Mouse (Mus musculus): ENCODE results near the gene Cers6. TPM values are rescaled to one million over a fixed set of nuclear protein-coding genes. Genes with fewer than 3 reads are reported as not detected.

Cers6 gene
- polyA plus RNA-seq, 1 experiment from 2014 or later = 55.0 TPM

DNA sequence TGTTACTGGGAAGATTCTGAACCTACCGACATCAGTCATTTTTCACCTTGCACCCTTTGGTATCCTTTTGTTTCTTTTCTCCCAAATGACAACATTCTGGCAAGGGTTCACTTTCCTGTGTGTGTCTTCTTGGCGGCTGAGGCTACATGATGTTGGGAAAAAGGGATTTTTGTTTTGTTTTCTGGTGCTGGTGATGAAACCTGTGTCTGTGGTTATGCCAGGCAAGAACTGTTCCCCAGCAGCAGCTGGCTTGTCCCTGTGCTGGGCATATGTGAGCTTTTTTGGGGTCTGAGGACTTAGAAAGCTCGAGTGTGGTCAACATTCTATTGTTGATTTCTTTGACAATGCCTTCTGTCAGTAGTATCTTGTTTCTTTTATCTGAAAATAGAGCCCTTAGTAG is 45.7 kb downstream of the Cers6 start:
- ATAC-seq (replicated peaks) = no peak
- Histone ChIP-seq H3K4me1 (peaks cover 6% of the 10 kb centered on the region; the same call in 1 of the 2 replicates), H3K27ac (replicated peaks) (no peak overlapping the region), H3K4me3 (no peak overlapping the region), H3K9ac (replicated peaks) (no peak overlapping the region), H3K4me2 (replicated peaks) (no peak overlapping the region), H3K9me3 (no peaks in the 10 kb centered on the region), H3K27me3 (no peaks in the 10 kb centered on the region), H3K36me3 (no peaks in the 10 kb centered on the region)
- 84% methylated on average over 3 of the region's 3 CpGs for WGBS

GRCm38 (mm10) chr2:68907721-68908463 is 46.7 kb downstream of the Cers6 start:
- H3K4me3 ChIP-seq = no peak overlapping the region
- H3K27ac ChIP-seq (replicated peaks) = no peak overlapping the region
- H3K36me3 ChIP-seq = no peaks in the 10 kb centered on the region
- H3K9me3 ChIP-seq = no peaks in the 10 kb centered on the region
- WGBS = 81% methylated on average over 11 of the region's 11 CpGs
- no peak for ATAC-seq (replicated peaks)
- H3K27me3 ChIP-seq = no peaks in the 10 kb centered on the region
- no peak overlapping the region for H3K9ac ChIP-seq (replicated peaks)
- 0 out of 2 replicates have a peak, but pooled peaks cover 2% of the 10 kb centered on the region for H3K4me1 ChIP-seq
- no peak overlapping the region for H3K4me2 ChIP-seq (replicated peaks)

- no peak for ATAC-seq (replicated peaks)
- no peaks in the 10 kb centered on the region for H3K36me3 ChIP-seq
- no peak overlapping the region for H3K27ac ChIP-seq (replicated peaks)
- no peak overlapping the region for H3K4me2 ChIP-seq (replicated peaks)
- H3K4me1 ChIP-seq = 0 out of 2 replicates have a peak, but pooled peaks cover 2% of the 10 kb centered on the region
- no peak overlapping the region for H3K9ac ChIP-seq (replicated peaks)
- H3K9me3 ChIP-seq = no peaks in the 10 kb centered on the region
- H3K4me3 ChIP-seq = no peak overlapping the region
- 82% methylated on average over 7 of the region's 7 CpGs for WGBS
- H3K27me3 ChIP-seq = no peaks in the 10 kb centered on the region
These were observed 49.5 kb downstream of the Cers6 start for GRCm38 (mm10) chr2:68910727-68911126.

GRCm38 (mm10) chr2:68911587-68912483 is 50.6 kb downstream of the Cers6 start:
- peak; percentile 38; the same call in 1 of the 2 replicates for ATAC-seq (replicated peaks)
- H3K9ac ChIP-seq (replicated peaks) = no peak overlapping the region
- WGBS = 90% methylated on average over 12 of the region's 12 CpGs
- H3K4me2 ChIP-seq (replicated peaks) = no peak overlapping the region
- H3K4me3 ChIP-seq = no peak overlapping the region
- no peaks in the 10 kb centered on the region for H3K27me3 ChIP-seq
- no peak overlapping the region for H3K27ac ChIP-seq (replicated peaks)
- no peaks in the 10 kb centered on the region for H3K9me3 ChIP-seq
- 0 out of 2 replicates have a peak, but pooled peaks cover 2% of the 10 kb centered on the region for H3K4me1 ChIP-seq
- no peaks in the 10 kb centered on the region for H3K36me3 ChIP-seq

GRCm38 (mm10) chr2:68915742-68916141 is 54.5 kb downstream of the Cers6 start:
- no peak overlapping the region for H3K4me2 ChIP-seq (replicated peaks)
- no peak overlapping the region for H3K27ac ChIP-seq (replicated peaks)
- no peaks in the 10 kb centered on the region for H3K27me3 ChIP-seq
- 0 out of 2 replicates have a peak, but pooled peaks cover 2% of the 10 kb centered on the region for H3K4me1 ChIP-seq
- no peaks in the 10 kb centered on the region for H3K9me3 ChIP-seq
- H3K36me3 ChIP-seq = no peaks in the 10 kb centered on the region
- no peak overlapping the region for H3K9ac ChIP-seq (replicated peaks)
- ATAC-seq (replicated peaks) = no peak
- no peak overlapping the region for H3K4me3 ChIP-seq

GRCm38 (mm10) chr2:68916299-68916698 is 55.1 kb downstream of the Cers6 start:
- Histone ChIP-seq H3K4me3 (no peak overlapping the region), H3K9ac (replicated peaks) (no peak overlapping the region), H3K36me3 (no peaks in the 10 kb centered on the region), H3K4me2 (replicated peaks) (no peak overlapping the region), H3K4me1 (0 out of 2 replicates have a peak, but pooled peaks cover 2% of the 10 kb centered on the region), H3K27ac (replicated peaks) (no peak overlapping the region), H3K27me3 (no peaks in the 10 kb centered on the region), H3K9me3 (no peaks in the 10 kb centered on the region)
- no peak for ATAC-seq (replicated peaks)
- WGBS = 97% methylated on average over 3 of the region's 3 CpGs

GRCm38 (mm10) chr2:68917010-68917409 is 55.8 kb downstream of the Cers6 start:
- no peak for ATAC-seq (replicated peaks)
- H3K9me3 ChIP-seq = no peaks in the 10 kb centered on the region
- H3K4me2 ChIP-seq (replicated peaks) = no peak overlapping the region
- H3K4me3 ChIP-seq = no peak overlapping the region
- H3K36me3 ChIP-seq = no peaks in the 10 kb centered on the region
- H3K9ac ChIP-seq (replicated peaks) = no peak overlapping the region
- H3K4me1 ChIP-seq = no peaks in the 10 kb centered on the region
- no peak overlapping the region for H3K27ac ChIP-seq (replicated peaks)
- no peaks in the 10 kb centered on the region for H3K27me3 ChIP-seq

- Histone ChIP-seq H3K9me3 (no peaks in the 10 kb centered on the region), H3K4me1 (no peaks in the 10 kb centered on the region), H3K27me3 (no peaks in the 10 kb centered on the region), H3K4me3 (no peak overlapping the region), H3K27ac (replicated peaks) (no peak overlapping the region), H3K9ac (replicated peaks) (no peak overlapping the region), H3K36me3 (no peaks in the 10 kb centered on the region), H3K4me2 (replicated peaks) (no peak overlapping the region)
- ATAC-seq (replicated peaks) = no peak
- 85% methylated on average over 4 of the region's 4 CpGs for WGBS
These were observed 56.3 kb downstream of the Cers6 start for GRCm38 (mm10) chr2:68917524-68917923.

DNA sequence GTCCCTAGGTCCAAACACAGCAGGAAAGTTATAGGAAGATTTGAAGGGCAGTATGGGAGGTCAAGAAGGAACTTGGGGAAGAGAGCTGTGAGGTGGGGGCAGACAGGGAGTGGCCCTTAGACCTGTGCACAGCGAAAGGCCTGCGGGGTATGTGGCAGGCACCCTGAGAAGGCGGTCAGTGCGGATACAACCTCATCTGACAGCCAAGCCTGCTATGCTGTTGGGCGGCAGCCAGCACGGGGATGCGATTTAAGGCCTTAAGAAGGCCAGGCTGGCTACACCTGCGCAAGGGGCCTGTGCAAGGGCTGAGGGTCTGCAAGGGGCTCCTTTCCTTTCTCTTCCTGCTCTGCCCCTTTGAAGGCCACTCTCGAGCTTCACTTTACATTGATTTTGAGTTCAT is 63.1 kb downstream of the Cers6 start:
- H3K27ac ChIP-seq (replicated peaks) = peak overlapping the region; percentile 23; the same call in 1 of the 2 replicates
- ATAC-seq (replicated peaks) = no peak; the same call in 1 of the 2 replicates
- no peaks in the 10 kb centered on the region for H3K36me3 ChIP-seq

GRCm38 (mm10) chr2:68925542-68925941 is 64.3 kb downstream of the Cers6 start:
- Histone ChIP-seq H3K27ac (replicated peaks) (no peak overlapping the region), H3K27me3 (no peaks in the 10 kb centered on the region), H3K9me3 (no peaks in the 10 kb centered on the region), H3K36me3 (no peaks in the 10 kb centered on the region), H3K9ac (replicated peaks) (no peak overlapping the region), H3K4me2 (replicated peaks) (no peak overlapping the region), H3K4me3 (no peak overlapping the region), H3K4me1 (peaks cover 13% of the 10 kb centered on the region)
- ATAC-seq (replicated peaks) = no peak; the same call in 1 of the 2 replicates
- WGBS = 68% methylated on average over 6 of the region's 6 CpGs

More for the DNA sequence above, 63.1 kb downstream of the Cers6 start:
- Histone ChIP-seq H3K9me3 (no peaks in the 10 kb centered on the region), H3K4me3 (no peak overlapping the region), H3K4me2 (replicated peaks) (no peak overlapping the region), H3K9ac (replicated peaks) (no peak overlapping the region), H3K4me1 (peaks cover 13% of the 10 kb centered on the region), H3K27me3 (no peaks in the 10 kb centered on the region)
- 70% methylated on average over 9 of the region's 9 CpGs for WGBS

DNA sequence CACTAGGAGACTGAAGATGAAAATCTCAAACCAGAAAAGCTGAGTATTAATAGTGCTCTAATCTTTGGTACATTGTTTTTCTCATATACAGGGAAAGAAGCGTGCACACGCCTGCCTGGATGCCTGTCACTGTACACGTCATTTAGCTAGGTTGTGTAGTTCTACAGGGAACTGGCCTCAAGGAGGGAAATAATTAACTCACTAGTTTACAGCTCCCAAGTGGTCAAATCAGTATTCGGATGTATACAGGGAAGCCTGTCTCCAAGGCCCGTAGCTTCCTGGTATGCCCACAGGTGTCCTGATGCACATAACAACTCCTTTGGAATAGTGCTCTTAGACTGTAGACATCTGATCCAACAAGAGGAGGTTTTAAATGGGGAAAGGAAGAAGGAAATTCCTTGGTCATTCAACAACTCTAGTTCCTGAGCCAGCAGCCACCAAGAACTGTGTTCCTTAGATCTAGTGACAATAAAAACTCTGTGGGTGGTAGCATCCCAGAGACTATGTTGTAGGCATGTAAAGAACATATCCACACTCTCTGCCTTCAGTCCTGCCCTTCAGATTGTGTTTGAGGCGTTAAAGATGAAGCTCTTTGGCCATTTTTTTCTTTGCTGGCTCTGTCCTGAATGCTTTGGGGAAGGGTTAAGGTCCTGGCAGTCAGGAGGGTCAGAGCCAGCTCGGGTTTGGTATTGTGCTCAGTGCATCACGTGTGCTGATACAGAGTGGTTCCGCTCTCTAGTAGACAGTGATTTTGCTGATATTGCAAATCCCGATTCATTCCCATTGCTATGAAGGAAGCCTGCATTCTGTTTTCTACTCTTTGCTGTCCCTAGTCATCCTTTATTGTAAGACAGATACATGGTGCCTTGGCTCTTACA is 65.9 kb downstream of the Cers6 start:
- 85% methylated on average over 10 of the region's 10 CpGs for WGBS
- H3K4me3 ChIP-seq = no peak overlapping the region
- H3K27me3 ChIP-seq = no peaks in the 10 kb centered on the region
- H3K9ac ChIP-seq (replicated peaks) = no peak overlapping the region
- H3K27ac ChIP-seq (replicated peaks) = no peak overlapping the region
- H3K4me2 ChIP-seq (replicated peaks) = no peak overlapping the region
- no peaks in the 10 kb centered on the region for H3K9me3 ChIP-seq
- H3K36me3 ChIP-seq = no peaks in the 10 kb centered on the region
- no peak for ATAC-seq (replicated peaks)
- peaks cover 13% of the 10 kb centered on the region for H3K4me1 ChIP-seq

Measured in forebrain, embryonic 15.5 days (tissue).